Mouse (Mus musculus) brain, embryonic 14.5 days (tissue): ENCODE results near the gene Tead3.

ENCODE experiments used
- CTCF ChIP-seq: fragments of 200-500 bp; IDR thresholded peaks from 2 replicates; pipeline ENCODE4 v1.5.1; 2012; ENCODE audit warnings: inconsistent platforms, mild to moderate bottlenecking, moderate library complexity, borderline replicate concordance; ENCODE audit not compliant: insufficient read depth, insufficient read length; ENCODE audit errors: extremely low read depth
- POLR2A ChIP-seq: fragments of 200-500 bp; IDR thresholded peaks from 2 replicates; pipeline ENCODE4 v1.6.1; 2012; ENCODE audit warnings: mild to moderate bottlenecking, inconsistent platforms, borderline replicate concordance; ENCODE audit not compliant: poor library complexity, insufficient read depth, insufficient read length, severe bottlenecking; ENCODE audit errors: extremely low read depth

- TF ChIP-seq CTCF (no peak), POLR2A (no peak)
These were observed 4.7 kb downstream of the Tead3 start for GRCm38 (mm10) chr17:28345882-28346281.
